Mouse (Mus musculus) hindbrain, embryonic 13.5 days (tissue): Measurements from ENCODE around the gene Retreg1. TPM values are rescaled to one million over a fixed set of nuclear protein-coding genes. Genes with fewer than 3 reads are reported as not detected.
A peak's percentile ranks its signal among the peaks of the same experiment; 100 is the strongest.

Experiments
- ATAC-seq: fragments of 200-750 bp; cut with Nextera tagmentation; 2 replicates; pipeline ENCODE4 v1.8.0; 2017; ENCODE audit warnings: moderate TSS enrichment; ENCODE audit not compliant: low FRiP score
- H3K27ac ChIP-seq: fragments of 300-500 bp; sonication (generic); 2 replicates; pipeline ENCODE4 v1.5.1; 2015; ENCODE audit warnings: inconsistent platforms, mild to moderate bottlenecking, moderate library complexity
- H3K27me3 ChIP-seq: fragments of 300-500 bp; sonication (generic); 2 replicates; pipeline ENCODE4 v1.6.1; 2015; ENCODE audit warnings: mild to moderate bottlenecking, inconsistent platforms
- H3K36me3 ChIP-seq: fragments of 300-500 bp; sonication (generic); 2 replicates; pipeline ENCODE4 v1.6.1; 2015; ENCODE audit warnings: mild to moderate bottlenecking, inconsistent platforms
- H3K4me1 ChIP-seq: fragments of 300-500 bp; sonication (generic); replicated peaks from 2 replicates; pipeline ENCODE4 v1.6.1; 2015; ENCODE audit warnings: inconsistent platforms
- H3K4me2 ChIP-seq: fragments of 300-500 bp; sonication (generic); 2 replicates; pipeline ENCODE4 v1.6.1; 2015; ENCODE audit warnings: inconsistent platforms, mild to moderate bottlenecking, moderate library complexity
- H3K4me3 ChIP-seq: fragments of 300-500 bp; sonication (generic); 2 replicates; pipeline ENCODE4 v1.5.1; 2015; ENCODE audit warnings: mild to moderate bottlenecking, inconsistent platforms
- H3K9ac ChIP-seq: fragments of 300-500 bp; sonication (generic); 2 replicates; pipeline ENCODE4 v1.6.1; 2015; ENCODE audit warnings: mild to moderate bottlenecking, inconsistent platforms
- H3K9me3 ChIP-seq: fragments of 300-500 bp; sonication (generic); 2 replicates; pipeline ENCODE4 v1.6.1; 2016; ENCODE audit warnings: inconsistent platforms
- WGBS: fragments of 180-500 bp; shearing (Covaris S2); methylation state at CpG from one replicate; pipeline ENCODE4 v1.1.7; 2015; 5-methylcytosine and 5-hydroxymethylcytosine counted together
- microRNA-seq: library from miRNA; unstranded; fragments of <30 nt; microRNA quantifications from one replicate; pipeline ENCODE4, GENCODE M21; 2016
- polyA plus RNA-seq: library from polyadenylated mRNA; unstranded; fragments of >200 nt; fragmentation: Nextera tagmentation; extraction: Ambion mirVana; gene quantifications from 2 replicates; pipeline ENCODE4 v1.2.1, GENCODE M21; 2015

Retreg1 gene
- polyA plus RNA-seq, 1 experiment from 2014 or later = 9.7 TPM

GRCm38 (mm10) chr15:26008621-26009020 is 165.6 kb downstream of the Retreg1 start:
- Histone ChIP-seq H3K27ac (no peak overlapping the region), H3K4me1 (peaks cover 3% of the 10 kb centered on the region; the same call in 1 of the 2 replicates), H3K4me2 (no peak overlapping the region), H3K9ac (no peak overlapping the region), H3K36me3 (no peaks in the 10 kb centered on the region), H3K27me3 (no peaks in the 10 kb centered on the region), H3K4me3 (no peak overlapping the region), H3K9me3 (no peaks in the 10 kb centered on the region)
- WGBS = 81% methylated on average over 3 of the region's 3 CpGs
- ATAC-seq = no peak

GRCm38 (mm10) chr15:26012891-26013290 is 169.9 kb downstream of the Retreg1 start:
- no peaks in the 10 kb centered on the region for H3K9me3 ChIP-seq
- H3K27me3 ChIP-seq = no peaks in the 10 kb centered on the region
- H3K36me3 ChIP-seq = no peaks in the 10 kb centered on the region
- H3K27ac ChIP-seq = no peak overlapping the region
- WGBS = 64% methylated on average over 4 of the region's 4 CpGs
- peaks cover 11% of the 10 kb centered on the region for H3K4me1 ChIP-seq
- no peak for ATAC-seq
- no peak overlapping the region for H3K4me3 ChIP-seq
- no peak overlapping the region for H3K4me2 ChIP-seq
- no peak overlapping the region for H3K9ac ChIP-seq

- H3K9ac ChIP-seq = no peak overlapping the region
- 0 out of 2 replicates have a peak overlapping the region, but pooled peaks have one; percentile 19 for H3K4me2 ChIP-seq
- no peaks in the 10 kb centered on the region for H3K9me3 ChIP-seq
- no peaks in the 10 kb centered on the region for H3K27me3 ChIP-seq
- peak; percentile 77; the same call in 1 of the 2 replicates for ATAC-seq
- no peaks in the 10 kb centered on the region for H3K36me3 ChIP-seq
- H3K27ac ChIP-seq = no peak overlapping the region
- WGBS = 22% methylated on average over 14 of the region's 14 CpGs
- peaks cover 8% of the 10 kb centered on the region for H3K4me1 ChIP-seq
- H3K4me3 ChIP-seq = no peak overlapping the region
Measured at GRCm38 (mm10) chr15:26015979-26016665, 173.1 kb downstream of the Retreg1 start.

GRCm38 (mm10) chr15:26021721-26022120 is 178.7 kb downstream of the Retreg1 start:
- Histone ChIP-seq H3K4me2 (no peak overlapping the region), H3K9ac (no peak overlapping the region), H3K9me3 (no peaks in the 10 kb centered on the region), H3K36me3 (no peaks in the 10 kb centered on the region), H3K4me1 (peaks cover 8% of the 10 kb centered on the region), H3K4me3 (no peak overlapping the region), H3K27me3 (no peaks in the 10 kb centered on the region), H3K27ac (no peak overlapping the region)
- ATAC-seq = peak; percentile 83
- 40% methylated on average over 8 of the region's 8 CpGs for WGBS

DNA sequence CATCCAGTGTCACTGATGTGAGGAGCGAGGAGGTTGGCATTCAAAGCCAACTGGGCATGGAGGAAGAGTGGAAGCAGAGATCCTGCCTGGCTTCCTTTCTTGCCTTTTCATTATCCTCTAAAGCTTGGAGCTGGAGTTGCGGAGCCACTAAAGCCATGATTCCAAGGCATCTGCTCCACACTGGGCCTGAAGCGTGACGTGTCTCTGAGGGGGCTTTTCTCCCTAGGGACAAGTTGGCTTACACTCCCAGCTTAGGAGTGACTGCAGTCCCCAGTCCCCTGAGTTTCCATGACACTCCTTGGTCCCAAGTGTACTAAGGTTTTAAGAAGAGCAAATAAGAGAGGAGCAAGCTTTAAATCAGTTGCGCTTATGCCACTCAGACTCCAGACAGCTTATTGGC is 179.7 kb downstream of the Retreg1 start:
- Histone ChIP-seq H3K9me3 (no peaks in the 10 kb centered on the region), H3K36me3 (no peaks in the 10 kb centered on the region), H3K4me1 (peaks cover 8% of the 10 kb centered on the region), H3K27ac (no peak overlapping the region), H3K4me3 (no peak overlapping the region), H3K9ac (no peak overlapping the region), H3K4me2 (no peak overlapping the region), H3K27me3 (no peaks in the 10 kb centered on the region)
- WGBS = 84% methylated on average over 5 of the region's 5 CpGs
- no peak for ATAC-seq

Small RNA genes within 50 kb of the gene (microRNA-seq; reads per million reads assigned to microRNA genes)
- gene Mir7212 = not detected

Other genes with a start within 250 kb of the Retreg1 start
- gene Myo10, start 220.7 kb upstream of the Retreg1 start, polyA plus RNA-seq = 26.6 and 27.8 TPM in 2 replicates
- gene Zfp622, start 141.2 kb downstream of the Retreg1 start, polyA plus RNA-seq = 34.5 and 35.9 TPM in 2 replicates